Mouse (Mus musculus) B cell, adult 2 months (primary cell): ENCODE measurements around the gene Muc13.
A peak's percentile ranks its signal among the peaks of the same experiment; 100 is the strongest.

Source experiments
- DNase-seq, 2 experiments: peaks; one replicate each; pipeline ENCODE4 v3.0.0; 2022

Muc13 gene

GRCm38 (mm10) chr16:33829301-33829831 lies 35.5 kb downstream of the Muc13 start, which contains the start of gene Itgb5:
Itgb5 (plus strand) TSS chr16:33829665.
- peak; percentile 24 to 32 for DNase-seq

GRCm38 (mm10) chr16:33829842-33830511 lies 36.1 kb downstream of the Muc13 start:
- DNase-seq, result peak; percentile 39 to 42

GRCm38 (mm10) chr16:33830512-33831105 lies 36.8 kb downstream of the Muc13 start:
- DNase-seq, result no peak

DNA sequence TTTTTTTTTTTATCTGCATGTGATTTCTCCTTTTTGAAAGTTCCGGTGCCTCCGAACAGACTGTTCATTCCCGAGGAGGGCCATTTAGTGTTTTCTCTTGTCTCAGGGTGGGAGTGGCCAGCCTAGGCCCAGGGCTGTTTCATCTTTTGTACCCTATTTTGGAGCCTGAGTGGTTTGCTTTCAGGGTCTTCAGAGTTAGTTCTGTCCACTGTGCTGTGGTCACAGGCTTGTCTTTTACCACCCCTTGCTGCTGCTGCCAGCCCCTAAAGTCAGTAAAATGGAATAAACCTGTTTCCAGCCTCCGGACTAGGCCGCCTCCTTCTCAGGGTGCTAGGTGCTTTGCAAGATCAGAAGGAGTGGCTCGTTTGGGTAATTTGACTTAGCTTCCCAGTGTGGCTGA lies 38.2 kb downstream of the Muc13 start:
- DNase-seq, result no peak

GRCm38 (mm10) chr16:33832728-33833428 lies 39.0 kb downstream of the Muc13 start:
- peak; percentile 17 to 25 for DNase-seq

DNA sequence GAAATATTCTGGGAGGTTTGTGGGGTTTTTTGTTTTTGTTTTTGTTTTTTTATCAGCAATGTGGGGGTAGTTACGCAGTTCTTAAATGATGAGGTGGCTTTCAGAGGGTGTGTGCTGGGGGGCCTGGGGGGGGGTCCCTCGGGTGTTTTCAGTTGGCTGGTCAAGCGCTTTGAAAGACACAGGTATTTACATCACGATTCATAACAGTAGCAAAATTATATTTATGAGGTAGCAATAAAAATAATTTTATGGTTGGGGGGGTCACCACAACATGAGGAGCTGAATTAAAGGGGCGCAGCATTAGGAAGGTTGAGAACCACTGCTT lies 39.6 kb downstream of the Muc13 start:
- DNase-seq, result no peak

DNA sequence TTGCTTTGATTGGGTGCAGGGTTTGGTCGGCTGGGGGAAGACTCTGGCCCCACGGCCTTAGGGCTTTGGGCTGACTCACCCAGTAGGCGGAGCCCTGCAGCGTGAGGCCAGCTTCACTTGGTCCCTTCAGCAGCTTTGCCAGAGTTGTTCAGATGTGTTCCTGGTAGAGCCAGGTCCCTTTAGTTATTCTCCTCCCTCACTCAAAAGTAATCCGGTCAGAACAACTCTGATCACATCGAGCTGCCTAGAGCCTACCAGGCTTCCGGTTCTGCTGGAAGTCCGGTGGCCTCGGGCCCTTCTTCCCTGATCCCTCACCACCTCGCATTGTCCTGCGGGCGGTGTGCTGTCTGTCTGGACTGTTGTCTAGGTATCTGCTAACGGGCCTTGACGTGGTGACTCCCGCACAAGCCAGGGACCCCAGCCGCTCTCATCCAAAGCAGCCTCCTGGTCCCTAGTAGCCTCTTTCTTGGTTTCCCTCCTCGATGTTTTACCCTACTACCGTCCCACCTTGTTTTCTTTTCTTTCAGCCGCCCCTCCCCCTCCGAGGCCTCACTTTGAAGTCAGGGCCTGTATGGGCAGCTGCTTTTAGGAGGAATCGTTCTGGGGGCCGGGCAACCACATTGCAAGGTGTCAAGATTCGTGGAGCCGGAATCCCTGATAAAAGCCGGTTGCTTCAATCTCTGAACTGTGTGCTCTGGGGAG lies 40.1 kb downstream of the Muc13 start:
- peak in 1 of 2 experiments; percentile 9 for DNase-seq

- no peak for DNase-seq
Measured at GRCm38 (mm10) chr16:33836676-33837075, 42.8 kb downstream of the Muc13 start.

GRCm38 (mm10) chr16:33837191-33837590 lies 43.4 kb downstream of the Muc13 start:
- DNase-seq, result no peak

GRCm38 (mm10) chr16:33840616-33841015 lies 46.8 kb downstream of the Muc13 start:
- no peak for DNase-seq

DNA sequence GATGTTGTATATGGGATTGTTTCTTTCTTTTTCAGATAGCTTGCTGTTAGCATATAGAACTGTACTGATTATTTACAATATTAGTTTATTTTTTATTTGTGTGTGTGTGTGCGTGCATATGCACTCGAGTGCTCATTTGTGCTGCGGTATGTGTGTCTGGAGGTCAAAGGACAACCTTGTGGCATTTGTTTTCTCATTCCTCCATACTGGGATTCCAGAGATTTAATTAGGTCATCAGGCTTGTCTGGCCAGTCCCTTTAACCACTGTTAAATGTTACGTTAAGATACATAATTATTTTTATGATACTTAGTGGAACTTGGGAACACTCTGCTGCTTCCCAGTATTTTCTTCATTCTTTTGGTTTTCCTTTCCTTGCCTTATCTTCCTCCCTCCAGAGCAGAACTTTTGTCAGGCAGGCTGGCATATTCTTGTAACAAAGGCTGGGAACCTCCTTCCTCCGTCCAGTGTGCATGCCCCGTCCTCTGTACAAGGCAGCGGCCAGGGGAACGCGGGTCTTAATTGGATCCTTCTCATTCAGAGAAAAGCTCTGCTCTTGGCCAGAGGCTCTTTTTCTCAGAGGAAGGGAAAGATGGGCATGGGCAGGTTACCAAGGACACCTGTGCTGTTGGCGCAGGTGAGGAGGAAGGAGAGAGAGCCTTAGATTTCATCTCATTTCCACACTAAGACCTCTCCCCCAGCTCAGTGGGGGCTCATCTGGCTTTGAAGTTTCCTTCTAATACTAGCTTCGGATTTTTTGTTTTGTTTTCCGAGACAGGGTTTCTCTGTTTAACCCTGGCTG lies 48.4 kb downstream of the Muc13 start:
- no peak for DNase-seq

GRCm38 (mm10) chr16:33844150-33844611 lies 50.3 kb downstream of the Muc13 start:
- DNase-seq, result no peak

- no peak for DNase-seq
Measured at GRCm38 (mm10) chr16:33844866-33845265, 51.0 kb downstream of the Muc13 start.

- DNase-seq, result no peak
Measured at GRCm38 (mm10) chr16:33853271-33853670, 59.4 kb downstream of the Muc13 start.

GRCm38 (mm10) chr16:33858766-33859165 lies 64.9 kb downstream of the Muc13 start:
- DNase-seq, result no peak

- no peak for DNase-seq
Measured at GRCm38 (mm10) chr16:33859380-33859779, 65.5 kb downstream of the Muc13 start.

DNA sequence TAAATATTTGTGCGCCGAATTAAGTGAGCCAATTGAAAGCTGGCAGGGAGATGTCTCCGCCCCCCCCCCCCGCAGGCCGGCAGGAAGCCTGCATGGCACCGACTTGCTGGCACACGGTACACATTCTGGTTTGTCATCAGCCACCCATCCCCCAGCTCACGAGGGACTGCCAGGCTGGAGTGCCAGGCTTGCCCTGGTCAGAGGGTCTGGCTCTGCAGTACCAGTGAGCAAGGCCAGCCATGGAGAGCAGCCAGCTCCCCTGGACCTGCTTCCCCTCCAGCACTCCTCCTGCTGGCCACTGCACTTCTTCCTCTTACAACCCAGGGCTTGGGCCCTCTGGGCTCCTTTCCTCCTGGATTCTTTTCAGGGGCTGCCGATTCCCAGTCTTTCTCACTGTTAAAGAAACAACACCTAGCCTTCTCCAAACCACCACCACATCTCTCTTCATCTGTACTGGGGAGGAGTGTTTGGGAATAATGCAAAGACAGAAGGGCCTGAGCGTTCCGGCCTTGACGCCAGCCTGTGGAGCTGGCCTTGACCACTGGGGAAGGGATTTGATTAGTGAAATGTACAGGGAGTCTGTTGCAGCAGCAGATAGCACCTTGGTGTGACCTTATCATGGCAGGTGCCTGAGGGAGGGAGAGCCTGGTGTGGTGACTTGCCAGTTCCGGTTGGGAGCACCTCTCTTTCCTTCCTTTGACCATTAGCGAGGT lies 66.3 kb downstream of the Muc13 start:
- DNase-seq, result peak; percentile 4 to 5

- DNase-seq, result no peak
Measured at GRCm38 (mm10) chr16:33862406-33862805, 68.6 kb downstream of the Muc13 start.

DNA sequence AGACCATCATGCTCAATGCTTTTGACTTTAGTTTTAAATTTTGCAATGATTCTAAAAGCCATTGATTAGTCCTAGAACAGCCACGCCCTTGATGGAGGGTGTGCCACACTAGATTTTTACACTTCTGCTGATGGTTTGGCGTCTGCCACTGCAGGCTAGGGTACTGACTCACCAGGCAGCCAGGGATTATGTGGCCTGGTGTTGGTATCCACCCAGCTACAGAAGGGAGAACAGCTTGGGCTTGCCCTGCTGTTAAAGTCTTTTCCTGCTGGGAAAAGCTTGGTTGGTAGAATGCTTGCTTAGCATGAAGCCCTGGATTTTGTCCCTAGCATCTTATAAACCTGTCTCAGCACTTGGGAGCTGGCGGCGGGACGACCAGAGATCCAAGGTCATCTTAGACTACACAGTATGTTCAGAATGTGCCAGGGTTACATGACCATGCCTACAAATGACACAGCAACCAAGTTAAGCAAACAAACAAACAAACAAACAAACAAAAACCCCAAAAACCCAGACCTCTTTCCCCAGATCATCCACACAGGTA lies 69.4 kb downstream of the Muc13 start:
- no peak for DNase-seq
